Mouse (Mus musculus) liver, embryonic 12.5 days (tissue): ENCODE data around the gene 9430097D07Rik. TPM values are rescaled to one million over a fixed set of nuclear protein-coding genes. Genes with fewer than 3 reads are reported as not detected.

Source experiments
- ATAC-seq: fragments of 200-750 bp; cut with Nextera tagmentation; 2 replicates; pipeline ENCODE4 v1.8.0; 2017; ENCODE audit warnings: moderate number of reproducible peaks, mild to moderate bottlenecking, moderate library complexity
- H3K27ac ChIP-seq: fragments of 300-500 bp; sonication (generic); 2 replicates; pipeline ENCODE4 v1.5.1; 2016; ENCODE audit warnings: mild to moderate bottlenecking
- H3K27me3 ChIP-seq: fragments of 300-500 bp; sonication (generic); replicated peaks from 2 replicates; pipeline ENCODE4 v1.6.1; 2016; ENCODE audit warnings: mild to moderate bottlenecking, moderate library complexity
- H3K36me3 ChIP-seq: fragments of 300-500 bp; sonication (generic); 2 replicates; pipeline ENCODE4 v1.6.1; 2016; ENCODE audit warnings: mild to moderate bottlenecking, moderate library complexity
- H3K4me1 ChIP-seq: fragments of 300-500 bp; sonication (generic); 2 replicates; pipeline ENCODE4 v1.6.1; 2016
- H3K4me2 ChIP-seq: fragments of 300-500 bp; sonication (generic); 2 replicates; pipeline ENCODE4 v1.6.1; 2016; ENCODE audit warnings: mild to moderate bottlenecking, moderate library complexity
- H3K4me3 ChIP-seq: fragments of 300-500 bp; sonication (generic); 2 replicates; pipeline ENCODE4 v1.5.1; 2016; ENCODE audit warnings: mild to moderate bottlenecking, moderate library complexity
- H3K9ac ChIP-seq: fragments of 300-500 bp; sonication (generic); 2 replicates; pipeline ENCODE4 v1.6.1; 2016; ENCODE audit warnings: mild to moderate bottlenecking, moderate library complexity
- H3K9me3 ChIP-seq: fragments of 300-500 bp; sonication (generic); replicated peaks from 2 replicates; pipeline ENCODE4 v1.6.1; 2016; ENCODE audit warnings: mild to moderate bottlenecking, moderate library complexity
- WGBS: fragments of 180-500 bp; shearing (Covaris S2); methylation state at CpG from one replicate; pipeline ENCODE4 v1.1.7; 2016; ENCODE audit not compliant: insufficient replicate concordance; 5-methylcytosine and 5-hydroxymethylcytosine counted together
- polyA plus RNA-seq: library from polyadenylated mRNA; unstranded; fragments of >200 nt; fragmentation: Nextera tagmentation; extraction: Ambion mirVana; gene quantifications from 2 replicates; pipeline ENCODE4 v1.2.1, GENCODE M21; 2016

The 9430097D07Rik gene
- polyA plus RNA-seq, 1 experiment from 2014 or later, result not detected

- Histone ChIP-seq H3K9ac (peak overlapping the region; percentile 77), H3K27ac (peak overlapping the region; percentile 83), H3K4me1 (peaks cover 80% of the 10 kb centered on the region), H3K9me3 (no peaks in the 10 kb centered on the region), H3K36me3 (peaks cover 13% of the 10 kb centered on the region), H3K4me2 (peak overlapping the region; percentile 98), H3K4me3 (peak overlapping the region; percentile 73), H3K27me3 (no peaks in the 10 kb centered on the region)
- peak; percentile 78 for ATAC-seq
- 2% methylated on average over 25 of the region's 25 CpGs for WGBS
Observed at GRCm38 (mm10) chr2:32608141-32608777, 32.8 kb upstream of the 9430097D07Rik start.

- peak; percentile 19 for ATAC-seq
Observed at GRCm38 (mm10) chr2:32607262-32607947, 31.9 kb upstream of the 9430097D07Rik start.

GRCm38 (mm10) chr2:32606161-32607142 is 31.0 kb upstream of the 9430097D07Rik start:
- Histone ChIP-seq H3K27me3 (no peaks in the 10 kb centered on the region), H3K36me3 (no peaks in the 10 kb centered on the region), H3K27ac (peak overlapping the region; percentile 83), H3K4me2 (peak overlapping the region; percentile 98), H3K9ac (peak overlapping the region; percentile 77), H3K4me3 (peak overlapping the region; percentile 73), H3K4me1 (peaks cover 82% of the 10 kb centered on the region), H3K9me3 (no peaks in the 10 kb centered on the region)
- WGBS, result 10% methylated on average over 52 of the region's 55 CpGs
- peak; percentile 76 for ATAC-seq

More at GRCm38 (mm10) chr2:32607262-32607947, 31.9 kb upstream of the 9430097D07Rik start:
- Histone ChIP-seq H3K9me3 (no peaks in the 10 kb centered on the region), H3K4me3 (peak overlapping the region; percentile 73), H3K27ac (peak overlapping the region; percentile 83), H3K27me3 (no peaks in the 10 kb centered on the region), H3K36me3 (peaks cover 5% of the 10 kb centered on the region), H3K4me1 (peaks cover 82% of the 10 kb centered on the region), H3K4me2 (peak overlapping the region; percentile 98), H3K9ac (peak overlapping the region; percentile 77)
- 1% methylated on average over 34 of the region's 34 CpGs for WGBS

- WGBS, result 25% methylated on average over 10 of the region's 10 CpGs
- Histone ChIP-seq H3K27me3 (no peaks in the 10 kb centered on the region), H3K9ac (no peak overlapping the region; the same call in 1 of the 2 replicates), H3K36me3 (peaks cover 4% of the 10 kb centered on the region; the same call in 1 of the 2 replicates), H3K9me3 (no peaks in the 10 kb centered on the region), H3K4me2 (peak overlapping the region; percentile 50), H3K4me1 (peaks cover 74% of the 10 kb centered on the region), H3K4me3 (peak overlapping the region; percentile 25; the same call in 1 of the 2 replicates), H3K27ac (no peak overlapping the region)
- no peak for ATAC-seq
Observed at GRCm38 (mm10) chr2:32604631-32605030, 29.1 kb upstream of the 9430097D07Rik start.

GRCm38 (mm10) chr2:32602600-32603054 is 27.1 kb upstream of the 9430097D07Rik start:
- WGBS, result 1% methylated on average over 11 of the region's 11 CpGs
- peak overlapping the region; percentile 5; the same call in 1 of the 2 replicates for H3K27ac ChIP-seq
- peak; percentile 57 for ATAC-seq

GRCm38 (mm10) chr2:32601417-32602065 is 26.1 kb upstream of the 9430097D07Rik start:
- ATAC-seq, result peak; percentile 75
- Histone ChIP-seq H3K4me1 (peaks cover 43% of the 10 kb centered on the region), H3K9ac (peak overlapping the region; percentile 46; the same call in 1 of the 2 replicates), H3K4me2 (peak overlapping the region; percentile 66), H3K4me3 (no peak overlapping the region), H3K27ac (no peak overlapping the region; the same call in none of the 2 replicates), H3K9me3 (no peaks in the 10 kb centered on the region), H3K36me3 (peaks cover 20% of the 10 kb centered on the region), H3K27me3 (no peaks in the 10 kb centered on the region)
- 35% methylated on average over 8 of the region's 8 CpGs for WGBS

More at GRCm38 (mm10) chr2:32602600-32603054, 27.1 kb upstream of the 9430097D07Rik start:
- Histone ChIP-seq H3K9ac (peak overlapping the region; percentile 52), H3K4me1 (peaks cover 53% of the 10 kb centered on the region), H3K4me3 (peak overlapping the region; percentile 46), H3K9me3 (no peaks in the 10 kb centered on the region), H3K27me3 (no peaks in the 10 kb centered on the region), H3K36me3 (peaks cover 9% of the 10 kb centered on the region), H3K4me2 (peak overlapping the region; percentile 66)

GRCm38 (mm10) chr2:32599409-32599808 is 23.9 kb upstream of the 9430097D07Rik start, which contains the start of gene St6galnac6:
TSS of gene St6galnac6 (plus strand) at chr2:32599709.
- Histone ChIP-seq H3K4me2 (no peak within 1 kb of the TSS), H3K27me3 (no peaks in the 10 kb centered on the region), H3K4me3 (no peak within 1 kb of the TSS), H3K27ac (no peak within 1 kb of the TSS), H3K4me1 (peaks cover 26% of the 10 kb centered on the region), H3K36me3 (peaks cover 32% of the 10 kb centered on the region), H3K9ac (0 out of 2 replicates have a peak within 1 kb of the TSS, but pooled peaks have one; percentile 17), H3K9me3 (no peaks in the 10 kb centered on the region)
- WGBS, result 78% methylated on average over 3 of the region's 3 CpGs
- ATAC-seq, result no peak

- peaks cover 22% of the 10 kb centered on the region for H3K4me1 ChIP-seq
- H3K36me3 ChIP-seq, result peaks cover 39% of the 10 kb centered on the region
- 76% methylated on average over 8 of the region's 8 CpGs for WGBS
Observed at GRCm38 (mm10) chr2:32598506-32598905, 23.0 kb upstream of the 9430097D07Rik start.

GRCm38 (mm10) chr2:32597699-32598098 is 22.2 kb upstream of the 9430097D07Rik start:
- Histone ChIP-seq H3K4me1 (peaks cover 22% of the 10 kb centered on the region), H3K27me3 (no peaks in the 10 kb centered on the region), H3K27ac (no peak overlapping the region), H3K4me2 (no peak overlapping the region), H3K9me3 (no peaks in the 10 kb centered on the region), H3K9ac (no peak overlapping the region), H3K36me3 (peaks cover 44% of the 10 kb centered on the region), H3K4me3 (no peak overlapping the region)
- ATAC-seq, result no peak
- 83% methylated on average over 5 of the region's 5 CpGs for WGBS

More at GRCm38 (mm10) chr2:32598506-32598905, 23.0 kb upstream of the 9430097D07Rik start:
- ATAC-seq, result no peak
- Histone ChIP-seq H3K27ac (no peak overlapping the region), H3K4me3 (no peak overlapping the region), H3K9ac (0 out of 2 replicates have a peak overlapping the region, but pooled peaks have one; percentile 17), H3K27me3 (no peaks in the 10 kb centered on the region), H3K9me3 (no peaks in the 10 kb centered on the region), H3K4me2 (no peak overlapping the region)

GRCm38 (mm10) chr2:32597248-32597647 is 21.8 kb upstream of the 9430097D07Rik start:
- H3K9ac ChIP-seq, result no peak overlapping the region
- H3K27ac ChIP-seq, result no peak overlapping the region
- WGBS, result 77% methylated on average over 5 of the region's 5 CpGs
- H3K4me1 ChIP-seq, result peaks cover 18% of the 10 kb centered on the region
- H3K4me3 ChIP-seq, result no peak overlapping the region
- H3K4me2 ChIP-seq, result no peak overlapping the region
- no peaks in the 10 kb centered on the region for H3K9me3 ChIP-seq
- no peak for ATAC-seq
- peaks cover 46% of the 10 kb centered on the region for H3K36me3 ChIP-seq
- no peaks in the 10 kb centered on the region for H3K27me3 ChIP-seq

- H3K9ac ChIP-seq, result no peak overlapping the region
- H3K4me3 ChIP-seq, result no peak overlapping the region
- H3K27me3 ChIP-seq, result no peaks in the 10 kb centered on the region
- H3K4me1 ChIP-seq, result peaks cover 13% of the 10 kb centered on the region
- H3K27ac ChIP-seq, result no peak overlapping the region
- H3K4me2 ChIP-seq, result no peak overlapping the region
- no peak for ATAC-seq
- H3K36me3 ChIP-seq, result peaks cover 46% of the 10 kb centered on the region
- H3K9me3 ChIP-seq, result no peaks in the 10 kb centered on the region
- 89% methylated on average over 13 of the region's 13 CpGs for WGBS
Observed at GRCm38 (mm10) chr2:32596725-32597124, 21.2 kb upstream of the 9430097D07Rik start.
